Mouse (Mus musculus): ENCODE data around the gene 3425401B19Rik. TPM values are rescaled to one million over a fixed set of nuclear protein-coding genes. Genes with fewer than 3 reads are reported as not detected.

3425401B19Rik gene
- polyA plus RNA-seq, 1 experiment, result not detected

DNA sequence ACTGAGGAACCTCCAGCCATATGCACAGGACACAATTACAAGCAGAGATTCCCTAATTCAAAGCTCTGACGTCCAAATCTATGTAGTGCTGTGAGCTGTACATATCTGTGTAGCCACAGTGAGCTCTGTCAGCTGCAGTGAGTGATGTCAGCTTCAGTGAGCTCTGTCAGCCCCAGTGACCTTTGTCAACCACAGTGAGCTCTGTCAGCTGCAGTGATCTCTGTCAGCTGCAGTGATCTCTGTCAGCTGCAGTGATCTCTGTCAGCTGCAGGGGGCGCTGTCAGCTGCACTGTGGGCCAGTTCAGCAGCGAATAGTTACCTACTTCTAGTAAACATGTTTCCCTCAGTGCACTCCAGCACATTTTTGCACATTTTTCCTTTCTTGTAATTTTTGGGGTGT, 75.7 kb downstream of the 3425401B19Rik start:
- TF ChIP-seq GATA1 (IDR thresholded peaks at IDR 0.05; ENCODE audit: low read length), result no peak

Other genes with a start within 250 kb of the 3425401B19Rik start
- not detected in 2 replicates for gene Slc18a3, start 220.4 kb downstream of the 3425401B19Rik start, polyA plus RNA-seq (2012)
- gene Chat, start 219.3 kb downstream of the 3425401B19Rik start, polyA plus RNA-seq (2012), result not detected in 2 replicates
- gene Ercc6, start 171.8 kb downstream of the 3425401B19Rik start, polyA plus RNA-seq (2012), result 2.7 and 3.1 TPM in 2 replicates
- gene Prrxl1, start 85.9 kb downstream of the 3425401B19Rik start, polyA plus RNA-seq (2012), result not detected in 2 replicates
- not detected in 2 replicates for gene Tmem273, start 100.7 kb upstream of the 3425401B19Rik start, polyA plus RNA-seq (2012)
- not detected in 2 replicates for gene Fam170b, start 148.7 kb upstream of the 3425401B19Rik start, polyA plus RNA-seq (2012)
- gene Vstm4, start 171.5 kb upstream of the 3425401B19Rik start, polyA plus RNA-seq (2012), result not detected in 2 replicates